Mouse (Mus musculus): ENCODE data around the gene March6. TPM values are rescaled to one million over a fixed set of nuclear protein-coding genes. Genes with fewer than 3 reads are reported as not detected.

The March6 gene
- polyA plus RNA-seq, 1 experiment from 2014 or later, result 38.9 TPM

- Histone ChIP-seq H3K9me3 (no peaks in the 10 kb centered on the region), H3K36me3 (replicated peaks) (no peaks in the 10 kb centered on the region), H3K27me3 (replicated peaks; ENCODE audit: low read depth, poor library complexity, severe bottlenecking) (no peaks in the 10 kb centered on the region), H3K27ac (replicated peaks) (no peak overlapping the region), H3K4me3 (no peak overlapping the region), H3K4me1 (peaks cover 24% of the 10 kb centered on the region)
- DNase-seq (ENCODE audit: low spot score), result no peak
- WGBS, result 53% methylated on average over 6 of the region's 6 CpGs
These were observed 116.5 kb downstream of the March6 start for GRCm38 (mm10) chr15:31414179-31414898.

- DNase-seq (ENCODE audit: low spot score), result no peak
- H3K9me3 ChIP-seq, result no peaks in the 10 kb centered on the region
- peaks cover 24% of the 10 kb centered on the region for H3K4me1 ChIP-seq
- H3K27me3 ChIP-seq (replicated peaks; ENCODE audit: low read depth, poor library complexity, severe bottlenecking), result no peaks in the 10 kb centered on the region
- WGBS, result 88% methylated on average over 6 of the region's 6 CpGs
- no peak overlapping the region for H3K4me3 ChIP-seq
- H3K36me3 ChIP-seq (replicated peaks), result no peaks in the 10 kb centered on the region
- no peak overlapping the region for H3K27ac ChIP-seq (replicated peaks)
These were observed 117.2 kb downstream of the March6 start for GRCm38 (mm10) chr15:31413662-31414061.

DNA sequence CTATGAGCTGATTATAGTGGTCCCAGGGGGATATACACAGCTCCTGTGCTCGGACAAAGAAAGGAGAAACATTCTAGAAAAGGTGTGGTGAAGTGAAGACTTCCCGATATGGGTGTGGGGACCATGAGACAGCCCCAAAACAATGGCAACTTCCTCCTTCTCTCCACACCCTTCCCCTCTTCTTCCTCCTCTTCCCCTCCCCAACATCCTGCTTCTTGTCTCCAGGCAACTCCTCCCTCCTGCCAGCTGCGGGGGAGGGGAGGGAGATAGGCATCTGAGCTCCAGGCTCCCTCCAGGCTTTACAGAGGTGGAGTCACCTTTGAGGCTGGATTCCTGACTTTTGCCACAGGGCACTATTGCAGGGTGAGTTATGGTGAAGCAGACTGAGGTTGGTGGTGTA is 117.9 kb downstream of the March6 start:
- H3K4me1 ChIP-seq, result peaks cover 24% of the 10 kb centered on the region

GRCm38 (mm10) chr15:31412436-31412835 is 118.4 kb downstream of the March6 start:
- WGBS, result 78% methylated on average over 6 of the region's 6 CpGs
- DNase-seq (ENCODE audit: low spot score), result no peak
- H3K27ac ChIP-seq (replicated peaks), result no peak overlapping the region

More for the DNA sequence above, 117.9 kb downstream of the March6 start:
- peak; percentile 19 for DNase-seq (ENCODE audit: low spot score)
- Histone ChIP-seq H3K9me3 (no peaks in the 10 kb centered on the region), H3K4me3 (no peak overlapping the region), H3K36me3 (replicated peaks) (no peaks in the 10 kb centered on the region), H3K27ac (replicated peaks) (no peak overlapping the region), H3K27me3 (replicated peaks; ENCODE audit: low read depth, poor library complexity, severe bottlenecking) (no peaks in the 10 kb centered on the region)
- 40% methylated on average over 3 of the region's 3 CpGs for WGBS

DNA sequence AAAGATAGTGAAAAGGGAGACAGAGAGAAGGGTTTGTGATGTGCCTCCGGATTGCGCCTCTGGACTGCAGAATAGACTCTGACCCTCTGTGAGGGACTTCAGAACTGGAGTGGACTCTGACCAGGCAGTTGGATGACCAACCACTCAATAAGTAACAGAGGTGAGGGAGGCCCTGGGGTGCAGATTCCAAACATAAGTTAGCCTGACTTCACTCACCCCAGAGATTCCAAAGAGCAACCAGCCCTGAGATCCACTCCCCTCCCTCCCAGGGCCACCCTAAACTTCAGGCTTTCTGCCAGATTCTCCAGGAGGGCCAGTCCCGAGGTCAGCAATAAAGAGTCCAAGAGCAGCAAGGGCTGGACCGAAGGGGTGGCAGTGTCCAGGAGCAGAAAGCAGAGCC is 123.4 kb downstream of the March6 start:
- no peaks in the 10 kb centered on the region for H3K9me3 ChIP-seq

More at GRCm38 (mm10) chr15:31412436-31412835, 118.4 kb downstream of the March6 start:
- no peaks in the 10 kb centered on the region for H3K27me3 ChIP-seq (replicated peaks; ENCODE audit: low read depth, poor library complexity, severe bottlenecking)
- H3K4me3 ChIP-seq, result no peak overlapping the region
- H3K4me1 ChIP-seq, result peaks cover 24% of the 10 kb centered on the region
- no peaks in the 10 kb centered on the region for H3K36me3 ChIP-seq (replicated peaks)
- no peaks in the 10 kb centered on the region for H3K9me3 ChIP-seq

GRCm38 (mm10) chr15:31406881-31407280 is 124.0 kb downstream of the March6 start:
- no peak overlapping the region for H3K4me3 ChIP-seq
- H3K36me3 ChIP-seq (replicated peaks), result no peaks in the 10 kb centered on the region
- 90% methylated on average over 5 of the region's 5 CpGs for WGBS
- no peaks in the 10 kb centered on the region for H3K27me3 ChIP-seq (replicated peaks; ENCODE audit: low read depth, poor library complexity, severe bottlenecking)
- no peak overlapping the region for H3K27ac ChIP-seq (replicated peaks)
- no peaks in the 10 kb centered on the region for H3K9me3 ChIP-seq
- no peak for DNase-seq (ENCODE audit: low spot score)
- no peaks in the 10 kb centered on the region for H3K4me1 ChIP-seq

More for the DNA sequence above, 123.4 kb downstream of the March6 start:
- WGBS, result 89% methylated on average over 4 of the region's 4 CpGs
- Histone ChIP-seq H3K27ac (replicated peaks) (no peak overlapping the region), H3K27me3 (replicated peaks; ENCODE audit: low read depth, poor library complexity, severe bottlenecking) (no peaks in the 10 kb centered on the region), H3K4me3 (no peak overlapping the region), H3K36me3 (replicated peaks) (no peaks in the 10 kb centered on the region), H3K4me1 (no peaks in the 10 kb centered on the region; the same call in 1 of the 2 replicates)
- DNase-seq (ENCODE audit: low spot score), result no peak

Other genes starting within 250 kb of the March6 start
- 0.29 and 0.67 TPM in 2 replicates for gene Ankrd33b, start 163.3 kb downstream of the March6 start, polyA plus RNA-seq (2016; fragmentation: Nextera tagmentation; extraction: Ambion mirVana)
- gene Ropn1l, start 77.3 kb downstream of the March6 start, polyA plus RNA-seq (2016; fragmentation: Nextera tagmentation; extraction: Ambion mirVana), result 3.8 and 4.2 TPM in 2 replicates
- 2.3 and 2.5 TPM in 2 replicates for gene Cmbl, start 34.3 kb upstream of the March6 start, polyA plus RNA-seq (2016; fragmentation: Nextera tagmentation; extraction: Ambion mirVana)
- 782 and 839 TPM in 2 replicates for gene Cct5, start 70.8 kb upstream of the March6 start, polyA plus RNA-seq (2016; fragmentation: Nextera tagmentation; extraction: Ambion mirVana)
- 13.4 and 14.7 TPM in 2 replicates for gene Fam173b, start 70.8 kb upstream of the March6 start, polyA plus RNA-seq (2016; fragmentation: Nextera tagmentation; extraction: Ambion mirVana)

Data from embryonic facial prominence, embryonic 10.5 days (tissue).